In the genomic region with DNA sequence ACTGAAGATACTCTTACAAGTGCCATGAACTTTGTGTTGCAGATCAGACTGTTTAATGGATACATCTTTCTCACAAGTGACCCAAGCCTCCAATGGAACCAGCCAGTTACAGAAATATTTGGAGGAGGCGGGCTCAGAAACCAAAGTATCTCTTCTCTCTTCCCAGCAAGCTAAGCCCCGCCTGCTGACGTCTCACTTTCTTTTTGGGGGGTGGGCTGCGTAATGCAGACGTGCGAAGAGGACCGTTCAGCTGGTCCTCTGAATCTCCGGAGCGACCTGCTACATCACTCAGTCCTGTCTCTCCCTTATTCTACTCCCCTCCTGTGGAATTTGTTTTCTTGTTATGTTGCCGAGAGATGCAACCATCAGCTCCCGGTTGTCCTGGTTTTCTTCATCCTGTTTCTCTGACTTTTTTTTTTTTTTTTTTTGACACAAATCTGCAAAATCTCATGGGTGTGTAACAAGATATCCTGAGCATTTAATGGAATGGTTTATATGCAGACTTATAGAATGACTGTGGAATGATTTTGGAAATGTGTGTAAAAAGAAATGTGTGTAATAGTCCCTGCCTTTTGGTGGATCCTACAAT, we compare ENCODE assay signal across 8 mouse cellular contexts. TPM values are rescaled to one million over a fixed set of nuclear protein-coding genes. Genes with fewer than 3 reads are reported as not detected.
DNase-seq lines count a peak whose midpoint lies in the region; ATAC-seq and TF ChIP-seq lines count a peak whose summit lies in the region.

No protein-coding gene starts in this region.

- TF ChIP-seq CTCF in midbrain, postnatal 0 days (IDR thresholded peaks at IDR 0.05), result no peak
- TF ChIP-seq CTCF in testis, adult 2 months (IDR thresholded peaks at IDR 0.05; ENCODE audit: control insufficient read depth, insufficient read depth, insufficient replicate concordance, low read depth, low read length), result no peak

- H3K27ac ChIP-seq in kidney, embryonic 16.5 days (ENCODE audit: low read length), result no peak overlapping the region
- H3K27ac ChIP-seq in limb, embryonic 14.5 days (replicated peaks; ENCODE audit: low read depth, low read length), result peak overlapping the region; percentile 62; the same call in 1 of the 2 replicates
- H3K27ac ChIP-seq in midbrain, postnatal 0 days (ENCODE audit: low read depth, low read length), result no peak overlapping the region
- H3K27ac ChIP-seq in testis, adult 2 months (ENCODE audit: control insufficient read depth, insufficient read depth, low read depth, low read length), result peak overlapping the region; percentile 10; the same call in 1 of the 2 replicates

- 0 out of 2 replicates have a peak overlapping the region, but pooled peaks have one; percentile 31 for H3K9ac ChIP-seq in kidney, embryonic 16.5 days (replicated peaks; ENCODE audit: low read length)
- 0 out of 2 replicates have a peak overlapping the region, but pooled peaks have one; percentile 34 for H3K9ac ChIP-seq in limb, embryonic 14.5 days (ENCODE audit: low read depth, low read length, severe bottlenecking)
- 0 out of 2 replicates have a peak overlapping the region, but pooled peaks have one; percentile 37 for H3K9ac ChIP-seq in midbrain, postnatal 0 days (replicated peaks; ENCODE audit: low read length, poor library complexity, severe bottlenecking)

- 2% methylated on average over 11 of the region's 11 CpGs for WGBS in kidney, embryonic 16.5 days
- 2% methylated on average over 11 of the region's 11 CpGs for WGBS in limb, embryonic 14.5 days
- WGBS in midbrain, postnatal 0 days, result under 1% methylated on average over 11 of the region's 11 CpGs

- H3K9me3 ChIP-seq in kidney, embryonic 16.5 days (ENCODE audit: low read length), result no peaks in the 10 kb centered on the region
- H3K9me3 ChIP-seq in limb, embryonic 14.5 days (ENCODE audit: control insufficient read depth, low read length), result no peaks in the 10 kb centered on the region
- no peaks in the 10 kb centered on the region for H3K9me3 ChIP-seq in midbrain, postnatal 0 days (ENCODE audit: low read length)

- H3K36me3 ChIP-seq in kidney, embryonic 16.5 days (ENCODE audit: insufficient read depth, low read length), result no peaks in the 10 kb centered on the region
- H3K36me3 ChIP-seq in limb, embryonic 14.5 days (ENCODE audit: control insufficient read depth, insufficient read depth, low read length), result no peaks in the 10 kb centered on the region
- no peaks in the 10 kb centered on the region for H3K36me3 ChIP-seq in midbrain, postnatal 0 days (ENCODE audit: insufficient read depth, low read length)
- no peaks in the 10 kb centered on the region; the same call in 1 of the 2 replicates for H3K36me3 ChIP-seq in testis, adult 2 months (ENCODE audit: control insufficient read depth, insufficient read depth, low read length)

- TF ChIP-seq POLR2A in limb, embryonic 14.5 days (IDR thresholded peaks at IDR 0.05; ENCODE audit: borderline replicate concordance, extremely low read depth, insufficient read depth, insufficient read length), result peak; percentile 25; the same call in 1 of the 2 replicates
- TF ChIP-seq POLR2A in testis, adult 2 months (IDR thresholded peaks at IDR 0.05; ENCODE audit: control insufficient read depth, low read depth, low read length), result no peak

- H3K4me2 ChIP-seq in kidney, embryonic 16.5 days (replicated peaks; ENCODE audit: low read depth, low read length), result peak overlapping the region; percentile 47
- peak overlapping the region; percentile 41 for H3K4me2 ChIP-seq in limb, embryonic 14.5 days (replicated peaks; ENCODE audit: low read depth, low read length, severe bottlenecking)
- H3K4me2 ChIP-seq in midbrain, postnatal 0 days (ENCODE audit: low read depth, low read length, poor library complexity, severe bottlenecking), result peak overlapping the region; percentile 43

- H3K4me3 ChIP-seq in kidney, embryonic 16.5 days (ENCODE audit: low read length), result peak overlapping the region; percentile 45
- H3K4me3 ChIP-seq in limb, embryonic 14.5 days (replicated peaks; ENCODE audit: low read length), result peak overlapping the region; percentile 44
- H3K4me3 ChIP-seq in midbrain, postnatal 0 days (ENCODE audit: low read depth, low read length), result peak overlapping the region; percentile 41
- peak overlapping the region; percentile 83 for H3K4me3 ChIP-seq in testis, adult 2 months (ENCODE audit: control insufficient read depth, low read depth, low read length)

- ATAC-seq in kidney, embryonic 16.5 days (ENCODE audit: low FRiP score, low TSS enrichment), result peak; percentile 32; the same call in 1 of the 2 replicates
- ATAC-seq in limb, embryonic 14.5 days (ENCODE audit: low FRiP score, low read depth), result peak; percentile 70
- ATAC-seq in midbrain, postnatal 0 days (ENCODE audit: low FRiP score), result peak; percentile 53

- peaks cover 16% of the 10 kb centered on the region for H3K4me1 ChIP-seq in kidney, embryonic 16.5 days (ENCODE audit: insufficient read depth, low read length)
- H3K4me1 ChIP-seq in limb, embryonic 14.5 days (ENCODE audit: control insufficient read depth, insufficient read depth, low read length), result peaks cover 21% of the 10 kb centered on the region
- peaks cover 3% of the 10 kb centered on the region; the same call in 1 of the 2 replicates for H3K4me1 ChIP-seq in midbrain, postnatal 0 days (ENCODE audit: insufficient read depth, low read length)
- peaks cover 5% of the 10 kb centered on the region for H3K4me1 ChIP-seq in testis, adult 2 months (ENCODE audit: control insufficient read depth, insufficient read depth, low read length)

- peak; percentile 49 for DNase-seq in urinary bladder, postnatal 14 days (ENCODE audit: low spot score)
- no peak for DNase-seq in urinary bladder, postnatal 36 days (ENCODE audit: low spot score in 2 of 2)
- peak; percentile 92 for DNase-seq in embryo, embryonic 11 days
- peak; percentile 51 to 68 for DNase-seq in heart, adult 9 months (ENCODE audit: low spot score in 2 of 2)
- DNase-seq in limb, embryonic 14.5 days (ENCODE audit: low spot score), result peak; percentile 95
- DNase-seq in midbrain, postnatal 0 days (ENCODE audit: low spot score), result peak; percentile 96

- peaks cover 24% of the 10 kb centered on the region for H3K27me3 ChIP-seq in kidney, embryonic 16.5 days (ENCODE audit: insufficient read depth, low read length)
- no peaks in the 10 kb centered on the region for H3K27me3 ChIP-seq in limb, embryonic 14.5 days (ENCODE audit: control insufficient read depth, insufficient read depth, low read length)
- H3K27me3 ChIP-seq in midbrain, postnatal 0 days (ENCODE audit: insufficient read depth, low read length), result no peaks in the 10 kb centered on the region
- H3K27me3 ChIP-seq in testis, adult 2 months (ENCODE audit: control insufficient read depth, insufficient read depth, low read length), result no peaks in the 10 kb centered on the region

RNA-seq across cellular contexts. Expression of a gene that starts 40.3 kb away (rescaled TPM):
- polyA plus RNA-seq in kidney, embryonic 16.5 days (2015; fragmentation: Nextera tagmentation; extraction: Ambion mirVana), result 8.6 and 9.6 TPM in 2 replicates
- 46.5 and 48.2 TPM in 2 replicates for polyA plus RNA-seq in limb, embryonic 14.5 days (2012; rRNA removed)
- polyA plus RNA-seq in limb, embryonic 14.5 days (2014; fragmentation: Nextera tagmentation; extraction: Ambion mirVana), result 71.6 and 78.8 TPM in 2 replicates
- total RNA-seq in midbrain, postnatal 0 days (2014; rRNA removed), result 96.0 and 129 TPM in 2 replicates
- polyA plus RNA-seq in midbrain, postnatal 0 days (2015; fragmentation: Nextera tagmentation; extraction: Ambion mirVana), result 48.4 and 50.1 TPM in 2 replicates
- polyA plus RNA-seq in testis, adult 2 months (2012; rRNA removed), result 703 and 947 TPM in 2 replicates

RNA-seq across cellular contexts. Expression of a gene that starts 53.8 kb away (rescaled TPM):
- polyA plus RNA-seq in kidney, embryonic 16.5 days (2015; fragmentation: Nextera tagmentation; extraction: Ambion mirVana), result 0.12 TPM in 1 of 2 replicates, not detected in the other
- 0.40 and 0.47 TPM in 2 replicates for polyA plus RNA-seq in limb, embryonic 14.5 days (2012; rRNA removed)
- polyA plus RNA-seq in limb, embryonic 14.5 days (2014; fragmentation: Nextera tagmentation; extraction: Ambion mirVana), result 0.21 and 0.37 TPM in 2 replicates
- 0.09 and 0.16 TPM in 2 replicates for total RNA-seq in midbrain, postnatal 0 days (2014; rRNA removed)
- polyA plus RNA-seq in midbrain, postnatal 0 days (2015; fragmentation: Nextera tagmentation; extraction: Ambion mirVana), result 0.07 and 0.10 TPM in 2 replicates
- 0.08 and 0.10 TPM in 2 replicates for polyA plus RNA-seq in testis, adult 2 months (2012; rRNA removed)

RNA-seq across cellular contexts. Expression of a gene that starts 58.6 kb away (rescaled TPM):
- 5.8 and 6.4 TPM in 2 replicates for polyA plus RNA-seq in kidney, embryonic 16.5 days (2015; fragmentation: Nextera tagmentation; extraction: Ambion mirVana)
- polyA plus RNA-seq in limb, embryonic 14.5 days (2012; rRNA removed), result 13.4 and 15.1 TPM in 2 replicates
- 9.3 and 11.8 TPM in 2 replicates for polyA plus RNA-seq in limb, embryonic 14.5 days (2014; fragmentation: Nextera tagmentation; extraction: Ambion mirVana)
- total RNA-seq in midbrain, postnatal 0 days (2014; rRNA removed), result 24.4 and 27.2 TPM in 2 replicates
- 8.6 and 8.8 TPM in 2 replicates for polyA plus RNA-seq in midbrain, postnatal 0 days (2015; fragmentation: Nextera tagmentation; extraction: Ambion mirVana)
- polyA plus RNA-seq in testis, adult 2 months (2012; rRNA removed), result 3.0 and 3.7 TPM in 2 replicates

Comparison
In these comparisons a context has a peak if more than half of its experiments do, and no peak if none do; other contexts are left out.
1. DNase-seq: peak in urinary bladder, postnatal 14 days (single experiment), embryo, embryonic 11 days (single experiment), heart, adult 9 months (2 of 2), limb, embryonic 14.5 days (single experiment) and midbrain, postnatal 0 days (single experiment); none in urinary bladder, postnatal 36 days (0 of 2).
2. H3K27ac ChIP-seq: peak in limb, embryonic 14.5 days (single experiment) and testis, adult 2 months (single experiment); none in kidney, embryonic 16.5 days (single experiment) and midbrain, postnatal 0 days (single experiment).
3. Peak in every context shown above with its lines, with median percentiles within 50 percentile points of each other: ATAC-seq, H3K4me2 ChIP-seq, H3K4me3 ChIP-seq and H3K9ac ChIP-seq.